Mouse (Mus musculus): ENCODE measurements around the gene Tex48. TPM values are rescaled to one million over a fixed set of nuclear protein-coding genes. Genes with fewer than 3 reads are reported as not detected.
A peak's percentile ranks its signal among the peaks of the same experiment; 100 is the strongest.

The Tex48 gene
- polyA plus RNA-seq, 1 experiment from 2014 or later: not detected

DNA sequence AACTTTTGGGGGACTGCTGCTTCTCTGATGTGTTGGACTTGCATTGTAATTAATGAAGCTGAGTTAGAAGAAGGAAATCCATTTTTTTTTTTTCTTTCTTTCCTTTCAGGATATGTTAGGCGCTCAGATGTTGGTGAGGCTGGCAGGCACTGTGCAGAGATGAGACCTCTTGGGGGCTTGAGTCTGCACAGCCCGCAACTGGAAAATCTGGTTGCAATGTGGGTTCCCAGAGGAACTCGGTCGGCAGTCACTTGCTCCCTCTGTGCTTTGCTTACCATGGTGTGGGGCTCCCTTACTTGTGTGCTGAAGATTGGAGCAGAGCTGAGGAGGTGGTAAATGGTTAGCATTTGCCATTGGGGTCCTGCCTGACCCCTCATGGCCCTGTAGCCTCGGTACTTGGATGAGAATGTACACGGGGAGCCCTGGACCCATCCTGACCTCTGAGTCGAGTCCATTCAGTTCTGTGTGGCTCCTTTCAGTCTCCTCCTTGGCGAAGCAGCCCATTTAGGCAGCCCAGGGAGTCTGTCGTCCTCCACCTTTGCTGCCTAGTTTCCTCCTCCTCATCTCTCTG is 63.0 kb downstream of the Tex48 start:
- H3K27ac ChIP-seq: peak overlapping the region; percentile 98
- WGBS: 46% methylated on average over 9 of the region's 9 CpGs
- H3K4me1 ChIP-seq: peaks cover 63% of the 10 kb centered on the region

DNA sequence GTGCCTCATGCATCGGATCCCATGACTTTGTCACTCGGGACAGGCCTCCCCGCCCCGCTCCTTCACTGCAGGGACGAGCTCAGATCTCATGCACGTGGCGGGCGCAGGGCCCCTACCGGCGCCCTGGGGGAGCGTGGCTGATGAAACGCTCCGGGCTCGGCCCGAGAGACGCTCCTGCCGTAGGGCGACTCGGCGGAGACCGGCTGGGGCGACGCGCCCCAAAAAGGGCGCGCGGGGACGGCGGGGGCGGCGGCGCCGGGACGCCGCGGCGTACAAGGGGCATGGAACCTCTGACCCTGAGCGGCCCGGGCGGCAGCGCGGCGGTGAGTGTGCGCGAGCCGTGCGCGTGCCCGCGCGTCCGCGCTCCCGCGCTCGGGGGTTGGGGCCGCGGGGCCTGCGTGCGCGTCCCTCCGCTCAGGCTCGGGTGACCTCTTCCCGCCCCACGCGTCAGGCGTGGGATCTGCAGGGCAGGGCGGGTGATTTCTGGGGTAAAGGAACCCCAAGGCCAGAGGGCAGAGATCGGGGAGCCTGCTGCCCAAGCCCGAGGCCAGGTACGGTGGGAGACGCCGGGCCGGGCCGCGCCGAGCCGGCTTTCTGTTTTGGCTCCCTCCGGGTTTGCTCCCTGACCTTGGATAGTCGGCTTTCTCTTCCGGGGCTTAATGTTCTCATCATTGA is 63.7 kb downstream of the Tex48 start, which contains the start of gene Tmem268:
TSS of gene Tmem268 (plus strand) at position 375 of the 675 bp plus-strand sequence.
- Histone ChIP-seq H3K27me3 (ENCODE audit: insufficient read depth, poor library complexity, severe bottlenecking) (no peaks in the 10 kb centered on the region; the same call in 1 of the 2 replicates), H3K9me3 (no peaks in the 10 kb centered on the region), H3K27ac (peak within 1 kb of the TSS; percentile 98), H3K4me3 (peak within 1 kb of the TSS; percentile 78), H3K4me1 (peaks cover 63% of the 10 kb centered on the region), H3K36me3 (peaks cover 7% of the 10 kb centered on the region; the same call in 1 of the 2 replicates)
- WGBS: under 1% methylated on average over 81 of the region's 81 CpGs
- peak; percentile 87 for DNase-seq (ENCODE audit: low spot score)

More for the DNA sequence above, 63.0 kb downstream of the Tex48 start:
- H3K9me3 ChIP-seq: no peaks in the 10 kb centered on the region
- H3K36me3 ChIP-seq: peaks cover 8% of the 10 kb centered on the region; the same call in 1 of the 2 replicates
- H3K4me3 ChIP-seq: peak overlapping the region; percentile 78
- no peaks in the 10 kb centered on the region; the same call in 1 of the 2 replicates for H3K27me3 ChIP-seq (ENCODE audit: insufficient read depth, poor library complexity, severe bottlenecking)
- no peak for DNase-seq (ENCODE audit: low spot score)

DNA sequence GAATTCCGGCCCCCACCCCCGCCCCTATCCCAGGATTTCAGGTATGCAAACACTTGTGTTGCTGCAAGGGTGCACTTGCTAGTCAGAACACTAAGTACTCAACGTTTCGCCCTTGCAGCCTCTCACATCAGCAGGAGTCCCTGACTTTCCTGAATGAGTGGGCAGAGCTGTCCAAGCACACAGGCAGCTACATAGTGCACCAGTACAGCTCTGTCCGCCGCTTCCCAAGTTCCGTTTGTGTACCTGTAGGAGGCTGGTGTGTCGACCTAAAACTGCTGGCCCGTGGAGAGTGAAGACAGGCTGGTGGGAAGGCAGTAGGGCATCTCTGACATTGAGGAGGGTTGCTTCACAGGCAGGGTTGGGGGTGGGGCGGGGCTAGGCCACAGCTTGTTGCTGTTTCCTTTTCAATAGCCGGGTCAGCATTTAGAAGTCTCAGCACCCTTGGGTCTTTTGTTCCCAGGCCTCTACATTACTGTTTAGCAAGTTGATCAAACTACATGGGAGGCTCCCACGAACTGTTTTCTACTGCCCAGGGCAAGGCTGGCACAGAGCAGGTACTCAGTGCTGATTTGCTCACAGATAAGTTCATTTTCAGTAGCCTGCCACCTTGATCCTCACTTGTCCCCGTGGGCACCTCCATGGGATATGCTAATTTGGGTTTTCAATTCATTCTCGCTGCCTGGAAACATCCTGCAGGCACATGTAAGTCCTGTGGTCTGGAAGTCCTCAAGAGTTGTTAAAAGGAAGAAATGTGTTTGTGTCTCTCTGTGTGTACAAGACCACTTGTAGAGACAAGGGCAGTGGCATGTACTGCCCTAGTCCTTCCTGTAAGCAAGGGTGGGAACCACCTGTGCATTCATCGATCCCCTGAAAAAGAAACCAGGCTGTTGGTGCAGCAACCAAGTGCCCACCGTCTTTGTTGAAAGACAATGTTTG is 64.8 kb downstream of the Tex48 start:
- 20% methylated on average over 16 of the region's 16 CpGs for WGBS
- Histone ChIP-seq H3K36me3 (peaks cover 10% of the 10 kb centered on the region), H3K4me1 (peaks cover 60% of the 10 kb centered on the region), H3K4me3 (peak overlapping the region; percentile 78), H3K27me3 (ENCODE audit: insufficient read depth, poor library complexity, severe bottlenecking) (no peaks in the 10 kb centered on the region; the same call in 1 of the 2 replicates), H3K9me3 (no peaks in the 10 kb centered on the region), H3K27ac (peak overlapping the region; percentile 98)
- no peak for DNase-seq (ENCODE audit: low spot score)

Other genes with a start within 250 kb of the Tex48 start
- gene Akna, start 219.1 kb downstream of the Tex48 start, polyA plus RNA-seq (2016; fragmentation: Nextera tagmentation; extraction: Ambion mirVana): 4.6 and 9.0 TPM in 2 replicates
- 4.0 and 5.3 TPM in 2 replicates for gene Whrn, start 126.4 kb downstream of the Tex48 start, polyA plus RNA-seq (2016; fragmentation: Nextera tagmentation; extraction: Ambion mirVana)
- 190 and 227 TPM in 2 replicates for gene Atp6v1g1, start 77.7 kb downstream of the Tex48 start, polyA plus RNA-seq (2016; fragmentation: Nextera tagmentation; extraction: Ambion mirVana)
- gene Tmem268, start 63.6 kb downstream of the Tex48 start, polyA plus RNA-seq (2016; fragmentation: Nextera tagmentation; extraction: Ambion mirVana): 7.9 and 9.3 TPM in 2 replicates
- not detected in 2 replicates for gene Gm11213, start 17.2 kb downstream of the Tex48 start, polyA plus RNA-seq (2016; fragmentation: Nextera tagmentation; extraction: Ambion mirVana)
- not detected in 2 replicates for gene Gm11214, start 41.0 kb upstream of the Tex48 start, polyA plus RNA-seq (2016; fragmentation: Nextera tagmentation; extraction: Ambion mirVana)
- 0.14 and 0.19 TPM in 2 replicates for gene Tnfsf15, start 122.7 kb upstream of the Tex48 start, polyA plus RNA-seq (2016; fragmentation: Nextera tagmentation; extraction: Ambion mirVana)
- not detected in 2 replicates for gene Tnfsf8, start 238.9 kb upstream of the Tex48 start, polyA plus RNA-seq (2016; fragmentation: Nextera tagmentation; extraction: Ambion mirVana)